Mouse (Mus musculus) thymus, postnatal 14 days (tissue): ENCODE measurements around the gene 1110032F04Rik.
"Not testable (repeated sequence)": the region's sequence is repeated elsewhere in the genome, so short reads cannot be mapped to it uniquely, and the experiment has no call there.

Experiments used
- DNase-seq: peaks from one replicate; pipeline ENCODE4 v3.0.0; 2021

1110032F04Rik gene

DNA sequence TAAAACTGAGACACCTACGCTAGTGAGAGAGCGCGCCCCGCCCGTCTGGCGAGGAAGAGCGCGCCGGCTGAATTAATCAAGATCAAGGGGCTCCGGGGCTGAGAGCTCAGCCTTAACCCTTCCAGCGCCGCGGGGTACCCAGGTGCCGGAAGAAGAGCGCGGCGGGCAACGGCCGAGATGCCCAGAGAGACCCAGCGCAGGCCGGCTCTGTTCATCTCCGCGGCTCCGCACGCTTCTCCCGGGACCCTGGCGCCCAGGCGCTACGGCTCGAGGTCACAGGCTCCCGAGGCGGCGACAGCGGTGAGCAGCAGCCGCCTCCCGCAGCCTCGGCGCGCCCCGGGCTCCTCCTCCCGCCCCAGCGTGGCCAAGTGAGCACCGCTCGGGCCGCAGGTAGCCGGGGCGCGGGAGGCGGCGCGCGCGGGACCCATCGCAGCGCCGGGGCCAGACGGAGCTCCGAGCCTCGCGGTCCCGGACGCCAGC, at the start of gene 1110032F04Rik:
Gene 1110032F04Rik (plus strand): TSS at position 376 of the 480 bp plus-strand sequence.
- peak; percentile 54 for DNase-seq

GRCm38 (mm10) chr3:68821406-68821805, 48.0 kb upstream of the 1110032F04Rik start:
- DNase-seq = no peak

GRCm38 (mm10) chr3:68821926-68822341, 47.5 kb upstream of the 1110032F04Rik start:
- DNase-seq = no peak

DNA sequence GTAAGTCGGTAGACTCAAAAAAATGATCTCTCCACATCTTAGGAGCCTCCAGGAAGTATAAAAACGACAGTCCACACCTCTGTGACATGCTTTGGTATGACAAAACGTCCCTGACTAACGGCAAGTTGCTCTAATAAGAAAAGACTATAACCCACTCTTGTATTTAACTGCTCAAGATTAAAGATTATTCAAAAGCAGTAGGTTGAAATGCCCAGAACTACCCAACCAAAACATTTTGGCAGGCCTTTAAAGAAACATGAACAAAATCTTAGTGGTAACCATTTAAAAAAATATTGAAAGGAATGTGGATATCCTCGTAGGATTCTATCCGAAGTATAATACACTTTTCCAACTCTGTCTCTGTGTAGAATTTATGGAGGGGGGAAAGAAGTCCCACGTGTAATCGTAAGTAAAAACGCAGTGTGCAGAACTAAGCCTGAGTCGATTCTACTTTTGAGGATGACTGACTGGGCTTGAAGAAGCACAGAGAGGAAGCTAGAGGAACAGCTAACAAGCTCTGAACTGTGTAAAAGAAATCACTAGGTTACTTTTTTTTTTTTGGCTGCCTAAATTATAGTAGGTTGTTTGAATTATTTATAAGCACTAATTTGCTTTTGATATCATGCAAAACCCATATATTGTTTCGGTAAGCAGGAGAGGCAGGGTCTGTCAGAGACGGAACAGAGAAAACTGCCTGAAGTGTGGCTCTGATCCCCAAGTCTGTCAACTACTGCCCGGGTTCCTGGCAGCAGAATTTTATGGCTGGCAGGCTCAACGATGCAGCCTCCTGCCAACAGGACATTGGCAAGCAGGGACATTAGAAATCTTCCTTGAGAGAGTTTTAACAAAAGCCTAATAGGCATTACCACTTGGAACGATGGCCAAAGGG, 45.3 kb upstream of the 1110032F04Rik start:
- DNase-seq = no peak

- DNase-seq = no peak
These were observed 44.7 kb upstream of the 1110032F04Rik start for GRCm38 (mm10) chr3:68824765-68825090.

DNA sequence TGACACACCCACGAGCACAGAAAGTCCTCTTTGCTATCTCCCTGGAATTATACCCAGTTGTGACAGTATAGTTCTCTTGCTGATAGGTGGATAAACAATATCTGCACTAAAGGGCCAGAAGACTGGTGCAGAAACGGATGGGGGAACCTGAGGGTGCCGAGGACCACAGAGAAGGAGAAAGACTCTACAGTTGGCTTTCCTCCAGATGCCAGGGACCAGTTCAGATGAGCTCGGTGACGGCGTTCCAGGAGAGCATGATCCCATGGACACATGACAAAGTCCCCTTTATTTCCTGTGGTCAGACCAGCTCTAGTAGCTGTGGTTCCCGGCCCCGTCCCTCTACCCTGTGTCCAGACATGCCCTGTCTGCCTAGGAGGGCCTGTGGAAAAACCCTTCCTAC, 44.2 kb upstream of the 1110032F04Rik start:
- no peak for DNase-seq

DNA sequence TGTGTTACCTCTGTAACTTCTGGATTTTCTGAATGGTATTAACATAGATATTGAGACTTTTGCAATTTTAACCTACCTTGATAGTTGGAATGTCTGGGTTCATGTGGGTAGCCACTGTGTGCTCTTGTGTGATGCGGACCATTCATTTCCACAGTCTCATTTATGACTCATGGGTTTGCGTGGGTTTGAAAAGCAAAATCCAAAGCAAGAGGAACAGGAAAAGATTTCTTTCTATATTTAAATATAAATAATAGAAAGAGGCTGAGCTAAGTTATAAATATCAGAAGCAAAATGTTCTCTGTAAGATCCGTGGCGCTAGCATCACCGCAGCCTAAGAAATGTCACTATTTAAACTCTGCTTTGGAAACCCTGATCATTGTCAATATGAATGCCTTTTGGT, 41.7 kb upstream of the 1110032F04Rik start:
- no peak for DNase-seq

- DNase-seq = no peak
These were observed 39.4 kb upstream of the 1110032F04Rik start for GRCm38 (mm10) chr3:68829944-68830343.

- no peak for DNase-seq
These were observed 32.4 kb upstream of the 1110032F04Rik start for GRCm38 (mm10) chr3:68836857-68837499.

DNA sequence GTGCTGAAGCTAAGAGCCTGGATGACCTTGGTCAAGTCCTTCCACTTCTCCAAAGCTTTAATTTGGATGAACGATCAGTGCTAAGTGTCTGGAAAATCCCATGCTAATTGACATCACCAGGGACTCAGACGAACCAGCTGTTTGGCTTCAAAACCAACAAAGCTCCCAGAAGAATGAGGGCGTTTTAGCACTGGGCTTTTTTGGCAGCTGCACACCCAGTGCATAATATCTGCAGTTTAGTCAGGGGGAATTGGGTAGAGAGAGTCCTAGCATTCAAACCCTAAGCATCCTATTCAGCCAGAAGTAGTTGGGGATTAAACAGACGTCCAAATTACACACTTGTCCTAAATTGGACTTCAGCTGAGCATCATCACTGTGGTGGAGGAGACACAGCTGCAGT, 29.2 kb upstream of the 1110032F04Rik start:
- DNase-seq = no peak

- DNase-seq = no peak
These were observed 25.4 kb upstream of the 1110032F04Rik start for GRCm38 (mm10) chr3:68844025-68844424.

DNA sequence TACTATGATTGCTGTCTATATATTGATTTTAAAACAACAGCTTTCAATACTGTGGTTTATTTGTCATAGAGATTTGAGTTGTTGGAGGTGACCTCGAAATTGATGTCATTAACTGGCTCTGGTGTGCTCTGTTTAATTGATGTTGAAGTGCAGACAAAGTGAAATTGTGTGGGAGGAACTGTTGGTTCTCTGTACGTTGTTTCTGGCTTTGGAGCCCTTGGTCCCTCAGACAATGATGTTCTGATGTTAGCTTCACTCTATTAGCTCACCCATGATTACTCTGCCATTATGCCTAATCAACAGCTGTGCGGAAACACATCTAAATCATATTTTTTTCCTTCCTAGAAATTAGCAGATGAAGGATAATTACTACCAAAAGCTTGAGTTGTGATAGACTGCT, 21.1 kb upstream of the 1110032F04Rik start:
- no peak for DNase-seq

- no peak for DNase-seq
These were observed 17.0 kb upstream of the 1110032F04Rik start for GRCm38 (mm10) chr3:68852414-68852813.

DNA sequence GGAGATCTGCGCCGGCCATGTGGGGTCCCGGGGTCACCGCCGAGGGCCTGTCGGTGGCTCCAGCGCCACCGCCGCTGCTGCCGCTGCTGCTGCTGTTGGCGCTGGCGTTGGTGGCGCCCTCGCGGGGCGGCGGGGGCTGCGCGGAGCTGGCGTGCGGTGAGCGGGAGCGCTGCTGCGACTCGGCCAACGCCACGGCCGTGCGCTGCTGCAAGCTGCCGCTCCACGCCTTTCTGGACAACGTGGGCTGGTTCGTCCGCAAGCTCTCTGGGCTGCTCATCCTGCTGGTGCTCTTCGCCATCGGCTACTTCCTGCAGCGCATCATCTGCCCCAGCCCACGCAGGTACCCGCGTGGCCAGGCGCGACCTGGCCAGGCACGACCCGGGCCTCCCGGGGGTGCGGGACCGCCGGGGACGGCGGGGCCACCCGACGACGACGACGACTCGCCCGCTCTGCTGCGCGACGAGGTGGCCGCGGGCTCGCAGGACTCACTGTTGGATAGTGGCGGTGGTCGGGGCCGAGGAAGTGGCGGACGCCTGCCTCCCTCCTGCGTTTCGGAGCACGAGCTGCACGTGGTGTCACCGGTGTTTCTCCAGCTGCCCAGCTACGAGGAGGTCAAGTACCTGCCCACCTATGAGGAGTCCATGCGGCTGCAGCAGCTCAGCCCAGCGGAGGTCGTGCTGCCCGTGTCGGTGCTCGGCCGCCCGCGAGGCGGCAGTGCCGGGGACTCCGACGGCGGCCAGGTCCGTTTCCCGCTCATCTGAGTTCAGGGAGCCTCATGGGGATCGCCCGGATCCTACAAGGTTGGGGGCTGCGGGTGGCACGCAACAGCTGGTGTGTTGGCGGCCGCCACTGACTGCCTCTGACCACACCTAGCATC, 543 bp downstream of the 1110032F04Rik start:
- peak; percentile 60 for DNase-seq

DNA sequence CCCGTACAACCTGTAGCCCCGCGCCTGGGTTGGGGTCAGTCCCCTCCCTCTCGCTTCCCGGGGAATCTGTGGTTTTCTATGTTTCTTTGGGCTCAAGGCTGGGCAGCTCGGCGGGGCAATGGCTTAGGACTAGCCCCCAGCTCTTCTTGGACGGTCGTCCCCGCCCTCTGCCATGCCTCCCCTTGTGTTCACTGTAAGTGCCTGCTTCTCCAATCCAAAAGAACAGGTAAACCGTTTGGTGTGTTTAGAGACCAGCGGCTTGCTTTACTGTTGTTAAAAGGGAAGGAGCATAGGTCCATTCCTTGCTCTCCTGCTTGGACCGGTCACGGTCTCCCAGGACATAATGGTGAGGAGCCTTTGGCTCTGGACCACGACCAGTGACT, 1.2 kb downstream of the 1110032F04Rik start:
- DNase-seq = no peak

GRCm38 (mm10) chr3:68874079-68874478, 4.7 kb downstream of the 1110032F04Rik start:
- no peak for DNase-seq

- DNase-seq = no peak
These were observed 17.5 kb downstream of the 1110032F04Rik start for GRCm38 (mm10) chr3:68886845-68887244.

DNA sequence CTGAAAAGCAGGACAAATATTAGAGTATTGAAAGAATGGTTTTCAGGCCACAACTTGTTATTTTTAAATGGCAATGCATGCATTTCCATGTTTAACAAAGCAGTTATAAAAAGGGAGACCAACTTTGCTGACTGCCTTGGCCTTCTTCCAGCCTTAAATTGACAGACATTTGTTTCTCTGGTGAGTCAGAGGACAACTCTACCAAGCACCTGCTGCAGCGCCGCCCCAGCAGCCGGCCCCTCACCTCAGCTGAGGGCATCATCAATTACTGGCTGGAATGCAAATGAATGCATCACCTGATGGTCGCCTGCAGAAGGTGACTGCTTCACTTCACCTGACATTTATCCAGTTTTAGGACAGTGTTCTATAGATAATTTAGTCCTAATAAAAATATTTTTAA, 26.0 kb downstream of the 1110032F04Rik start:
- no peak for DNase-seq

GRCm38 (mm10) chr3:68897154-68897553, 27.8 kb downstream of the 1110032F04Rik start:
- DNase-seq = peak; percentile 9

- DNase-seq = not testable (repeated sequence)
These were observed 33.2 kb downstream of the 1110032F04Rik start for GRCm38 (mm10) chr3:68902636-68903035.

DNA sequence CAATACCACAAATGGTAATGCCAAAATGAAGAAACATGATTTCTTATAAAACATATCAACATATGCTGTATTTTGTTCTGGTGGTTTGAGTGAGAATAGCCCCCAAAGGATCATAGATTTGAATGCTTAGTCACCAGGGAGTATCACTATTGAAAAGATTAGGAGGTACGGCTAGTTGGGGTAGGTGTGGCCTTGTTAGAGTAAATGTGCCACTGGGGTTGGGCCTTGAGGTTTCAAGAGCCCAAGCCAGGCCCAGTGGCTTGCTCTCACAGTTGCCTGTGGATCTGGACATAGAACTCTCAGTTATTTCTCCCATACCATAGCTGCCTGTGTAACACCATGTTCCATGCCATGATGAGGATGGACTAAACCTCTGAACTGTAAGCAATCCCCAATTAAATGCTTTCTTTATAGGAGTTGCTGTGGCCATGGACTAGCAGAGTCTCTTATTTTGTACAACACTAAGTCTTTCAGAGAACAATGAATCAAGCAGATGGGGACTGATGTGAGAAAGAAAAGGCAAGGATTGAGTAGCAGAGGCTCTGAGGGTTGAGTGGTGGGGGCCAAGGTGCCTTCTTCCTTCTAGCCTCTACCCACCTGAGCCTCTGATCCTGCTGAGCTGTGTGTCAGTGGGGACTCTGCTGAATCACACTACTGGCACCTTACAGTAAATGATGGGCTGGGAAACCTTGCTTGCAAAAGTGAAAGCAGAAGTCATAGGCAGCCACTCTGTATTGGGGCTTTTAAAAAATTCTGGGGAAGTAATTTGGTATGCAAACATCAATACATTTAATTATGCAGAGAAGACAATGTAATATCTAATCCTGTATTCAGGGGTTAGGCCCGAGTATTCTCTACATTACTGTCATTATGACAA, 35.8 kb downstream of the 1110032F04Rik start:
- no peak for DNase-seq

- DNase-seq = no peak
These were observed 38.1 kb downstream of the 1110032F04Rik start for GRCm38 (mm10) chr3:68907509-68907908.
